Mouse (Mus musculus) neural tube, embryonic 13.5 days (tissue): ENCODE data around the gene Gsc2. TPM values are rescaled to one million over a fixed set of nuclear protein-coding genes. Genes with fewer than 3 reads are reported as not detected.

Experiments
- ATAC-seq: fragments of 200-750 bp; cut with Nextera tagmentation; 2 replicates; pipeline ENCODE4 v1.8.0; 2017; ENCODE audit warnings: low read depth, mild to moderate bottlenecking, moderate TSS enrichment, moderate library complexity
- H3K27ac ChIP-seq: fragments of 300-500 bp; sonication (generic); replicated peaks from 2 replicates; pipeline ENCODE4 v1.5.1; 2015; ENCODE audit warnings: moderate library complexity, mild to moderate bottlenecking, inconsistent platforms
- H3K27me3 ChIP-seq: fragments of 300-500 bp; sonication (generic); 2 replicates; pipeline ENCODE4 v1.6.1; 2015; ENCODE audit warnings: mild to moderate bottlenecking, inconsistent platforms
- H3K36me3 ChIP-seq: fragments of 300-500 bp; sonication (generic); 2 replicates; pipeline ENCODE4 v1.6.1; 2015; ENCODE audit warnings: mild to moderate bottlenecking, inconsistent platforms
- H3K4me1 ChIP-seq: fragments of 300-500 bp; sonication (generic); replicated peaks from 2 replicates; pipeline ENCODE4 v1.6.1; 2015; ENCODE audit warnings: inconsistent platforms
- H3K4me2 ChIP-seq: fragments of 300-500 bp; sonication (generic); 2 replicates; pipeline ENCODE4 v1.6.1; 2015; ENCODE audit warnings: inconsistent platforms, mild to moderate bottlenecking, moderate library complexity
- H3K4me3 ChIP-seq: fragments of 300-500 bp; sonication (generic); 2 replicates; pipeline ENCODE4 v1.5.1; 2015; ENCODE audit warnings: mild to moderate bottlenecking, inconsistent platforms
- H3K9ac ChIP-seq: fragments of 300-500 bp; sonication (generic); 2 replicates; pipeline ENCODE4 v1.6.1; 2015; ENCODE audit warnings: moderate library complexity, mild to moderate bottlenecking, inconsistent platforms
- H3K9me3 ChIP-seq: fragments of 300-500 bp; sonication (generic); 2 replicates; pipeline ENCODE4 v1.6.1; 2016; ENCODE audit warnings: inconsistent platforms
- WGBS: fragments of 180-500 bp; shearing (Covaris S2); methylation state at CpG from one replicate; pipeline ENCODE4 v1.1.7; 2015; 5-methylcytosine and 5-hydroxymethylcytosine counted together
- polyA plus RNA-seq: library from polyadenylated mRNA; unstranded; fragments of >200 nt; fragmentation: Nextera tagmentation; extraction: Ambion mirVana; gene quantifications from 2 replicates; pipeline ENCODE4 v1.2.1, GENCODE M21; 2015

The Gsc2 gene
- polyA plus RNA-seq, 1 experiment from 2014 or later, result not detected

DNA sequence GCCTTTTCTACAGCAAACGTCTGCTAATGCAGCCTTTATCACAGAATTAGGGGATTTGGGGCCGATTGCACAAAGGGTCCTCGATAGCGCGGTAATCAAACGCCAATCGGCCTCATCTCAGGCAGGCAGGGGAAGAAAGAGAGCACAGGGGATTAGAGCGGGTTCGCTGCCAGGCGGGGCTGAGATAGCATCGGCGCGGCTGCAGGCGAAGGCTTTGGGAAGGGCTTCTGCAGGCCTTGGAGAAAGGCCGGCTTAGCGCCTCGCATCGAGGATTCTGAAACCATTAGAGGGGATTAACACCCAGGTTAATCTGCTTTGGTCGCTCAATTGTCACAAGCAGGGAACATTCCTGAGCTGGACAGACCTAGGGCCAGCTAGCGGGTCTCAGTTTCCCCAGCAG lies 5.7 kb upstream of the Gsc2 start:
- Histone ChIP-seq H3K4me3 (no peak overlapping the region), H3K4me1 (peaks cover 31% of the 10 kb centered on the region), H3K27ac (no peak overlapping the region), H3K36me3 (peaks cover 11% of the 10 kb centered on the region), H3K9ac (peak overlapping the region; percentile 92), H3K27me3 (peaks cover 52% of the 10 kb centered on the region), H3K4me2 (peak overlapping the region; percentile 98), H3K9me3 (no peaks in the 10 kb centered on the region)
- no peak for ATAC-seq
- 12% methylated on average over 20 of the region's 20 CpGs for WGBS

DNA sequence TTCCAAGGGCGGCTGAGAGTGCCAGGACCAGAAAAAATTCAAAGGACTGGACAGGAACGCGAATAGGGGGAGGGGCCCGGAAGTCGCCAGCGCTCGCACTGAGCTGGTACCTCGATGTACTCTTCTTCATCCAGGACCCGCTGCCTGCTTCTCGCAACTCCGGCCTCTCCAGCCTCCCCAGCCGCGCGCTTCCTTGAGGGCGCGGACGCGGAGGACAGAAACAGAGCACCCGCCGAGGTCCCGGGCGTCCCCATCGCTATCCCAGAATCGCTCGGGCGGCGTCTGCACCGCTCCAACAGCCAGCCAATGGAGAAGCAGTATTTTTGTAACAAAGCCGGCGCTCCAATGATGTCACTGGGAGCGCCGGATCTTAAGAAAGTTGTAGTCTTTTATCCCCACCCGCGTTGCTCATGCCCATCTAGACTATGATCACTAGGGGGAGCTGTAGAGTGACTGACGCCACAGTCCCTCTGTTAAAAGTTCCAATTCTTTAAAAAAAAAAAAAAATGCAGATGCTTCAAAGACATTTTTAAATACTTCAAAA lies 3.7 kb downstream of the Gsc2 start, which contains the start of gene Ess2:
TSS of gene Ess2 (minus strand) at position 297 of the 544 bp plus-strand sequence.
- peaks cover 34% of the 10 kb centered on the region for H3K36me3 ChIP-seq
- H3K27me3 ChIP-seq, result peaks cover 45% of the 10 kb centered on the region
- peak; percentile 91 for ATAC-seq
- peaks cover 22% of the 10 kb centered on the region for H3K4me1 ChIP-seq
- peak within 1 kb of the TSS; percentile 74 for H3K4me3 ChIP-seq
- peak within 1 kb of the TSS; percentile 75 for H3K27ac ChIP-seq
- H3K4me2 ChIP-seq, result peak within 1 kb of the TSS; percentile 79
- no peaks in the 10 kb centered on the region for H3K9me3 ChIP-seq
- under 1% methylated on average over 35 of the region's 35 CpGs for WGBS
- peak within 1 kb of the TSS; percentile 77 for H3K9ac ChIP-seq

DNA sequence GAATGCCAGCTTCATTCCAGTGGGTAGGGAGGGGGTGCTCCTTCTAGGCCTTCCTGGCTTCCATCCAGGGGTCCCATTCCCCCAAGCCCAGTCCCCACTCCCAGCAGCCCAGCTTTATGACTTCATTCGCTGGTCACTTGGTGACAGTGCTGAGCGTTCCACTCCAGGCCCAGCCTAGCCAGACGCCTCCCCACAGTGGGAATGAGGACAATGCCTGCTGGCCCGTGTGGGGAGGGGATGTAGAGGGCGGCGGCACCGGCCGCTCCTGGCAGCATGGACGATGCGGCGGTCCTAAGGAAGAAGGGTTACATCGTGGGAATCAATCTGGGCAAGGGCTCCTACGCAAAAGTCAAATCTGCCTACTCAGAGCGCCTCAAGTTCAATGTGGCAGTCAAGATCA lies 16.4 kb downstream of the Gsc2 start, which contains the start of the genes Dgcr2 and Tssk2:
TSS of gene Dgcr2 (minus strand) at position 101 of the 400 bp plus-strand sequence.
TSS of gene Tssk2 (plus strand) at position 176 of the 400 bp plus-strand sequence.
- no peaks in the 10 kb centered on the region for H3K9me3 ChIP-seq
- H3K4me1 ChIP-seq, result no peaks in the 10 kb centered on the region
- no peak within 1 kb of the TSS for H3K9ac ChIP-seq
- H3K27me3 ChIP-seq, result no peaks in the 10 kb centered on the region
- no peak within 1 kb of the TSS for H3K4me2 ChIP-seq
- no peak within 1 kb of the TSS for H3K27ac ChIP-seq
- H3K4me3 ChIP-seq, result no peak within 1 kb of the TSS
- ATAC-seq, result no peak
- WGBS, result 84% methylated on average over 14 of the region's 14 CpGs
- peaks cover 57% of the 10 kb centered on the region for H3K36me3 ChIP-seq

DNA sequence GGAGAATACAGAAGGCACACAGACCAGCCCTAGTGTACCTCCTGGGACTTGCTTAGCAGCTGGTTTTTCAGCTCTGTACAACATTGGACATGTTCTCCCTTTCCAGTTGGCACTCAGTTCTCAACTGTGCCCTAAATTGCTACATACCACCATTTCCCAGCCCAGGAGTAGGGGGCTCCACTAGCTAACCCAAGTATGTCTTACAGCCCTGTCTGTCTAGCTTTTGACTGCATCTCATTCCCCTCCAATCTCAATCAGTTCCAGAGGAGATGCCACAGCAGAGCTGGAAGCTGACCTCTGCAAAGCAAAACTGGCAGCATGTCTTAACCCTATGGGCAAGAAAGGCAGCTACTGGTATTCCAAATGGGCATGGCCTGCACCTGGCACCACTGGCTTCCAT lies 18.8 kb downstream of the Gsc2 start:
- no peaks in the 10 kb centered on the region for H3K9me3 ChIP-seq
- no peak for ATAC-seq

DNA sequence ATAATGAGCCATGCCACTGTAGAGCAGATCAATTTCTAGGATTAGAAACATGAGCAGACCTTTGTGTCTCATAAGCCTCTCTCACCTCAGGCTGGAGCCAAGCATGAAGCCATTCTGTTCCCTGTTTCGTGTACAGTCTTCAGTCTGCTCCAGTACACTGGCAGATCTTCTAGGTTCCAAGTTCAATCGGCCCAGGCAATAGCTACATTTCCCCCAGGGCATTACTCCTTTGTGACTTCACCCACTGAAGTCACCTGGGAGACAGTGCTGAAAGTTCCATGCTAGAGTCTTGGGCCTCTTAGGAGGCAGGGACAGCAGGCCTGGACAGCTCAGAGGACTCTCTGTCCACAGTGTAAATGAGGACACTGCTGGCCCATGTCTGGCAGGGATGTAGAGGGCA lies 20.9 kb downstream of the Gsc2 start, which contains the start of gene Tssk1:
TSS of gene Tssk1 (plus strand) at position 301 of the 400 bp plus-strand sequence.
- ATAC-seq, result no peak

More for the DNA sequence above, 18.8 kb downstream of the Gsc2 start:
- no peak overlapping the region for H3K4me3 ChIP-seq
- H3K27ac ChIP-seq, result no peak overlapping the region
- no peaks in the 10 kb centered on the region for H3K27me3 ChIP-seq
- peaks cover 33% of the 10 kb centered on the region for H3K36me3 ChIP-seq
- no peak overlapping the region for H3K9ac ChIP-seq
- H3K4me1 ChIP-seq, result peaks cover 10% of the 10 kb centered on the region
- H3K4me2 ChIP-seq, result no peak overlapping the region

DNA sequence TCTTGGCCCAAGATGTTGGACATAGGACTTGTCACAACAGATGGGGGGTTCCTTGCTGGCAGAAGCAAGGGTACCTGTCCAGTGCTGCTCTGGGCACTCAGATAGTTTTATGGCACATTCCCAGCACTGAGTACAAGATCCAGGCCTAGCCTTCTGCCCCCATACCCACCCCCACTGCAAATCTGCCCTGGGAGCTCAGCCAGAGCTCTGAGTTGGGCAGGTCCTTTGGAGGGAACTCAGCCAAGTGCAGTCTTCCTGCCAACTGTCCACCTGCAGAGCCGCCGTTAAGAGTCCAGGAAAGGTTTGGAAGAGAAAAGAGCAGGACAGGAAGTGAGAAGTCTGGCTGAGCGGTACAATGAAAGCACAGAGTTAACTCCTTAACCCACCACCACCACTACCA lies 22.3 kb downstream of the Gsc2 start:
- H3K4me1 ChIP-seq, result peaks cover 25% of the 10 kb centered on the region
- H3K9me3 ChIP-seq, result no peaks in the 10 kb centered on the region
- H3K4me3 ChIP-seq, result no peak overlapping the region
- H3K27ac ChIP-seq, result no peak overlapping the region
- no peak for ATAC-seq
- no peak overlapping the region for H3K9ac ChIP-seq
- WGBS, result 72% methylated on average over 3 of the region's 3 CpGs
- H3K4me2 ChIP-seq, result 0 out of 2 replicates have a peak overlapping the region, but pooled peaks have one; percentile 86
- H3K36me3 ChIP-seq, result no peaks in the 10 kb centered on the region
- H3K27me3 ChIP-seq, result no peaks in the 10 kb centered on the region

More for the DNA sequence above, 20.9 kb downstream of the Gsc2 start, which contains the start of gene Tssk1:
- H3K36me3 ChIP-seq, result peaks cover 11% of the 10 kb centered on the region
- peaks cover 25% of the 10 kb centered on the region for H3K4me1 ChIP-seq
- 83% methylated on average over 2 of the region's 2 CpGs for WGBS
- no peak within 1 kb of the TSS for H3K9ac ChIP-seq
- H3K4me3 ChIP-seq, result no peak within 1 kb of the TSS
- H3K27ac ChIP-seq, result no peak within 1 kb of the TSS
- no peak within 1 kb of the TSS for H3K4me2 ChIP-seq
- H3K27me3 ChIP-seq, result no peaks in the 10 kb centered on the region
- H3K9me3 ChIP-seq, result no peaks in the 10 kb centered on the region

DNA sequence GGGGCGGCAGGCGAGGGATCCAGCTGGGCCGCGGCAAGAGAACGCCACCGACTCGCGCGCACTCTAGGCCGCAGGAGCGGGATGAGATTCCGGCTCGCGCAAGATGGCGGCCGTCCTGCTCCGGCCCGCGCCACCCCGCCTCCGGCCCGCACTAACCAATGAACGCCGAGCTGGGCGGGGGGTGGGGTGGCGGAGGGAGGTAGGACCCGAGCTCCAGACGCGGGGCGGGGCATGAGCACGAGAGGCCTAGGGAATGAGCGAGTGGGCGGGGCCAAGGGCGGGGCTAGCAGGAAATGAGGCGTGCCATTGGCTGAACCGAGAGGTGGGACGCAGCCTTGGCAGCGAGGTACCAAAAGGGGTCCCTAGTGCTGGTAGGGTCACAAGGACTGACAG lies 23.3 kb downstream of the Gsc2 start, which contains the start of gene Gm20518:
TSS of gene Gm20518 (minus strand) at position 105 of the 393 bp plus-strand sequence.
- H3K4me1 ChIP-seq, result peaks cover 30% of the 10 kb centered on the region
- H3K9me3 ChIP-seq, result no peaks in the 10 kb centered on the region
- peak within 1 kb of the TSS; percentile 86 for H3K4me2 ChIP-seq
- no peaks in the 10 kb centered on the region for H3K36me3 ChIP-seq
- WGBS, result under 1% methylated on average over 38 of the region's 38 CpGs
- H3K27me3 ChIP-seq, result no peaks in the 10 kb centered on the region
- peak within 1 kb of the TSS; percentile 70 for H3K4me3 ChIP-seq
- H3K27ac ChIP-seq, result peak within 1 kb of the TSS; percentile 98
- ATAC-seq, result peak; percentile 97
- peak within 1 kb of the TSS; percentile 96 for H3K9ac ChIP-seq

DNA sequence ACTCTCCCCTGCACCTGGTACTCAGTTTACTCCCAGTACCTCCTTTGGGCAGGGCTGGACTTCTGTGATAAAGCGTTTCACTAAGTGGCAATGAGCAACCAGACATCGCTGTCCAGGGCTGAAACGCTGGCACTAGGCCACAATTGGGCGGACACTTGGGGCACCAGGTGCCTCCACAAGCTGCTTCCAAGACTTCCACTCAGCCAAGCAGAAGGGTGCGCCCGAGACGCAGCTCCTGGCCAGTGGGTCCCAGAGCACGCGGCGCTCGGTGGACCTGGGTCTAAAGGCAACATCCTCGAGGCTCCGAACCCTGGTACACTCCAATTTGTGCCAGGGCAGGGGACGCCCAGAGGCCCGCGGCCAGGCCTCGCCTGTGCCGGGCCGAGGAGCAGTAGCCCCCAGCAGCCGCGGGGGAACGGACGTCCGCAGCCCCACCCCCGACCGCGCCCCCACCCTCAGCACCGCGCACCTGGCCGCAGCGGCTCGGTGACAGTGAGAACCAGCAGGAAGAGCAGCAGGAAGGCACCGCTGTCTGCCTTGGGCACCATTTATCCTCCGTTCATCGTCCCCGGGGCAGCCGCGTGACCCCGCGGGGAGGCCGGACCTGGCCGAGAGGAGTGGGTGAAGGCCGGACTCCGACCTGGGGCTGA lies 23.8 kb downstream of the Gsc2 start:
- Histone ChIP-seq H3K4me3 (peak overlapping the region; percentile 70), H3K27me3 (no peaks in the 10 kb centered on the region), H3K9ac (peak overlapping the region; percentile 96), H3K4me2 (peak overlapping the region; percentile 86), H3K36me3 (no peaks in the 10 kb centered on the region), H3K4me1 (peaks cover 36% of the 10 kb centered on the region), H3K9me3 (no peaks in the 10 kb centered on the region), H3K27ac (peak overlapping the region; percentile 98)
- under 1% methylated on average over 43 of the region's 44 CpGs for WGBS
- peak; percentile 71 for ATAC-seq

DNA sequence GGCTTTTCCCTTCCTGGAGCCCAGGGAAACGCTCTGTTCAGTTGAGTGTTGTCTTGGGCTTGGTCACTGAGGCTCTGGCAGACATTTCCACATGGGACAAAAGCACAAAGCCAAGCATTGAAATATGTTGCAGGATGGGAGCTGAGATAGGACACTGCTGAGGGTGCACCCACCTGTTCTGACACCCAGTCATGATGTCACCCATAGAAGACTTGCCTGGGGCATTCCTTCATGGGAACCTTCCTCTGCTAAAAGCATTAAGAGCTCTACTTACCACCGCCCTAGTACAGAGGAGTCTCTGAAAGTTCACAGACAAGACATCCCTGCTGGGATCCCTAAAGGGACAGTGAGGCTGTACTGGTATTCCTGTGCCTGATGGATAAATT lies 24.5 kb downstream of the Gsc2 start:
- ATAC-seq, result no peak
- Histone ChIP-seq H3K9ac (peak overlapping the region; percentile 96), H3K4me2 (peak overlapping the region; percentile 86), H3K27ac (no peak overlapping the region), H3K27me3 (no peaks in the 10 kb centered on the region), H3K9me3 (no peaks in the 10 kb centered on the region), H3K4me1 (peaks cover 43% of the 10 kb centered on the region), H3K4me3 (peak overlapping the region; percentile 70), H3K36me3 (no peaks in the 10 kb centered on the region)
- WGBS, result 33% methylated on average over 2 of the region's 2 CpGs

DNA sequence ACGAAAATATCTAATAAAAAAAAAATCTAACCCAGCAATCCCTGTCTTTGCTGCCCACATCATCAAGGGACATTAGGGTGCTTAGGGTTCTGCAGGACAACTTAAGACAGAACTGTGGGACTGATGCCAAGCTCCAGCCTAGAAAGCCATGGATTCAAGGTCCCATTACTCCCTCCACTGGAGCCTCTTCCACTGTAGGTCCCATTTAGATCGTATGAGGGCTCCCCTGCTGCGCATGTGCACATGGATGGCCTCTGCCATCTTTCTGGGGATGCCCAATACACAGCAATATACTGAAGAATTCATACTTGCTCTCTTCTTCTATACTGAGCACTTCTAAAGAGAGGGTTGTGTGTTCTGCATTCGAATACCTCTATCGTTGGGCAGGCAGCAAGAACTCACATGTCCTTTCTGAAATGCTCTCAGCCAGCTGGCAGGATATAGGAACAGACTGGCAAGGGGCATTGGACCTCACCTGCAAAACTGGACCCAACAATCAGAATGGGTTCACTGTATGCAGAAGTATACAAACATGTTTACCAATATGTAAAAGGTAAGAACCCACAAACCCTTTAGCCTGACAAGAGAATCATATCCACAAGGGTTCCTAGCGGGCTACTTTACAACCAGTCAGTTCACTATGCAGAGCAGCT lies 25.0 kb downstream of the Gsc2 start:
- peak overlapping the region; percentile 70 for H3K4me3 ChIP-seq
- peak overlapping the region; percentile 86 for H3K4me2 ChIP-seq
- H3K4me1 ChIP-seq, result peaks cover 47% of the 10 kb centered on the region
- no peak for ATAC-seq
- H3K36me3 ChIP-seq, result no peaks in the 10 kb centered on the region
- H3K27me3 ChIP-seq, result no peaks in the 10 kb centered on the region
- no peak overlapping the region for H3K27ac ChIP-seq
- H3K9ac ChIP-seq, result peak overlapping the region; percentile 96
- H3K9me3 ChIP-seq, result no peaks in the 10 kb centered on the region
- WGBS, result 84% methylated on average over 6 of the region's 6 CpGs

DNA sequence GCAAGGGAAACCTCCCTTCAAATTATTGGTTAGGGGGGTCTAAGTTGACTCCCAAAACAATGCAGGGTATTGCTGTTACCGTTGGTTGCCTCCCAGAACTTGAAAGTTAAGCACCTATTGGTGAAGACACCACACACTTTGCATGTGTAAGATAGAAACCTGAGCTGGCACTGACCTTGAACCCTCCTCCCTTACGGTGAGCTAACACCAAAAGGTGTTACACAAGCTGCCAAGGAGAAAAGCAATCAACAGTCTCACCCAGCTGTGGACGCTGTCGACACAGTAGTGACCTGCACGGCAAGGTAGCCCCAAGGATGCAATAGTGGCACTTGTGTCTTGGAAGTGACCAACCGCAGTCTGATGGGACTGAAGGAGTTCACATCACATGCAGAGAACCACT lies 30.7 kb downstream of the Gsc2 start:
- 92% methylated on average over 6 of the region's 6 CpGs for WGBS
- Histone ChIP-seq H3K36me3 (peaks cover 13% of the 10 kb centered on the region), H3K9me3 (no peaks in the 10 kb centered on the region), H3K4me2 (no peak overlapping the region), H3K4me1 (peaks cover 46% of the 10 kb centered on the region), H3K27me3 (no peaks in the 10 kb centered on the region), H3K27ac (no peak overlapping the region), H3K9ac (no peak overlapping the region), H3K4me3 (no peak overlapping the region)
- ATAC-seq, result no peak

DNA sequence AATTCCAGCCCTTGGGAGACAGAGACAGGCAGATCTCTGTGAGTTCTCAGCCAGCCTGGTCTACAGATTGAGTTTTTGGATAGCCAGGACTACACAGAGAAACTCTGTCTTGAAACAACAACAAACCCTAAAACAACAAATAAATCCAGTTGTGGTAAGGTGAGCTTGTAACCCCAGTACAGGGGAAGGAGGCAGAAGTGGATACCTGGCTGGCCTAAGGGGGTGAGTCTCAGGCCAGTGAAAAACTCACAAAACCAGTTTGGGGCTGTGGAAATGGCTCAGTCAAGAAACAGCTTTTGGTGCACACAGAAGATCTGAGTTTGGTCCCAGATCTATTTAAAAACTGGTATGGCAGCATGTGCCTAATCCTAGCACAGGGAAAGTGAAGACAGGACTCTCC lies 32.7 kb downstream of the Gsc2 start:
- ATAC-seq, result no peak
- Histone ChIP-seq H3K4me3 (no peak overlapping the region), H3K4me1 (peaks cover 46% of the 10 kb centered on the region), H3K4me2 (no peak overlapping the region), H3K9me3 (no peaks in the 10 kb centered on the region), H3K9ac (no peak overlapping the region), H3K36me3 (peaks cover 24% of the 10 kb centered on the region), H3K27ac (no peak overlapping the region), H3K27me3 (no peaks in the 10 kb centered on the region)
